Mouse (Mus musculus) hindlimb bud, embryonic 11.5 days (tissue): ENCODE data around the gene 2310039H08Rik.

Experiments
- DNase-seq: peaks from one replicate; pipeline ENCODE4 v3.0.0-alpha.2; 2012; ENCODE audit warnings: low read depth, low spot score; ENCODE audit errors: extremely low spot score

2310039H08Rik gene

DNA sequence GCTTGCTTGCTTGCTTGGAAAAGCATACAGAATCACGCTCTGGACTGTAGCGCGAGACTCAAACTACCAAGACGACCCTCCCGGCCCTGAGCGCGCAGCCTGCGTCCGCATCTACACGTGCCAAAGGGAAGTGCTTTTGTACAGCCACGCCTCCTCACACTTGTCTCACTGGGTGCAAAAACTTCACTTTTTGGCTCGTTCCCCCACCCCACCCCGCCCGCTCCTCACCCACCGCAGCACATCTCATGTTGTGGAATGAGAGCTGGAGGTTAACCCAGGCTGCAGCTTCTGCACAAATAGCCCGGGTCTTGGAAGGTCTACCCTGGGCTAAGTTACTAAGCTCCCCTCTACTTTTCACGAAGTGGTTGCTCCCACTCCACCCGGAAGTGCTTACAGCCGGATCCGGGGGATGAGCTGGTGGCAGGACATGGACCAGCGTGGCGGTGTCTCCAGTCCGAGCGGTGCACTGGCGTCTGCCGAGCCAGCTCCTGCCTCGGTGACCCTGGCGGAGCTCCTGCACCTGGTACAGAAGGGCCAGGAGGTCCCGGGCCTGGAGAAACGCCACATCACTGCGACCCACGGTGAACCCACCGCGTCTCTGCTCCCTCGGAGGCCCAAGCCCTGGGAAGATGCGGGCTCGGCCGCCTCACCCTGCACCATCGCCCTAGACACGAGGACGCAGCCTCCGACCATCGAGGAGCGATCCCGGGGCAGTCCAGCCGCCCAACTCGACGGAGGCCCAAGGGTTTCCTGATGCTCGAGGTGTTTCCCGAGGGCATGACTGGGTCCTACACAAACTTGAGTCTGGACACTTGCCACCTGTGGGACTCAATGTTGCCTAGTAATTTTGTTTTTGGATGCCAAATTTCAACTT is at the start of gene 2310039H08Rik:
TSS of gene 2310039H08Rik (plus strand) at position 232 of the 874 bp plus-strand sequence.
- peak; percentile 63 for DNase-seq

DNA sequence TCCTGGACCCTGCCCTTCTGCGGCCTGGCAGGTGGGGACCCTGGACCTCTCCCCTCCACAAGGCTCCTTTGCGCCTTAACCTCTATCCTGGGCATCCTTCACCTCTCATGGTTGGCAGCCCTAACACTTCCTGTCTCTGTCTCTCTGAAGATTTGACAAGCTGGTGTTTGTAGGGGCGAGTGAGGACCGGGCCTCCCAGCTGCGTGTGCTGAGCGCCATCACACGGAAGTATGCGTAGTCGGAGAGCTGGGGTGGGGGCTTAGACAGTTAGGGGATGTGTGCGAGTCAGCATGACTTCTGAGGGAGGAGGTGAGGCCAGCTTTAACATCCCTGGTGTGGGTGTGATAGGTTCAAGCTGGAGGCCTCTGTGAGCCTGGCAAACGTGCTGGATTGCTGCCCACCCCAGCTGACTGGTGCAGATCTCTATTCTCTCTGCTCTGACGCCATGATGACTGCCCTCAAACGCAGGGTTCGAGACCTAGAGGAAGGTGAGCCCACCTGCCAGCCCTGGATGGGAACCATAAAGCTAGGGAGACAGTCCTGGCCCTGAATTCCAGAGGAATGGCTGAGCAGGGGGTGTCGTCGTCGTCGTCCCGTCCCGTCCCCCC is 47.9 kb upstream of the 2310039H08Rik start:
- DNase-seq: no peak

DNA sequence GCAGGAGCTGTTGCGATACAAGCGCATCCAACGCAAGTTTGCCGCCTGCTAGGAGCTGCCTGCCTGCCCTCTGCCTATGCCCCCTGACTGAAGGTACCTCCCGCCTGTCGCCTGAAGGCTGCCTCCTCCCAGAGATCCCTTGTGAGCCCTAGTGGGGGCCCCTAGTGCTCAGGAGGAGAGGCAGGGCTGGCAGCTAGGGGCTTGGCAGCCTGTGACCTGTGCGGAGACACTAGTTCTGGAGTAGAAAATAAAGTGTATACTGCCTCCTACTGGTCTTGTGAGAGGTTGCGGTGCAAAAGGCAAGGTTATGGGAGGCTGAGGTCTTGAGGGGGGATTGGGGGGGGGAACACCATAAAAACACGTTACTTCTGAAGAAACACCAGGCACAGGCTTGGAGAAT is 47.2 kb upstream of the 2310039H08Rik start:
- peak; percentile 26 for DNase-seq

DNA sequence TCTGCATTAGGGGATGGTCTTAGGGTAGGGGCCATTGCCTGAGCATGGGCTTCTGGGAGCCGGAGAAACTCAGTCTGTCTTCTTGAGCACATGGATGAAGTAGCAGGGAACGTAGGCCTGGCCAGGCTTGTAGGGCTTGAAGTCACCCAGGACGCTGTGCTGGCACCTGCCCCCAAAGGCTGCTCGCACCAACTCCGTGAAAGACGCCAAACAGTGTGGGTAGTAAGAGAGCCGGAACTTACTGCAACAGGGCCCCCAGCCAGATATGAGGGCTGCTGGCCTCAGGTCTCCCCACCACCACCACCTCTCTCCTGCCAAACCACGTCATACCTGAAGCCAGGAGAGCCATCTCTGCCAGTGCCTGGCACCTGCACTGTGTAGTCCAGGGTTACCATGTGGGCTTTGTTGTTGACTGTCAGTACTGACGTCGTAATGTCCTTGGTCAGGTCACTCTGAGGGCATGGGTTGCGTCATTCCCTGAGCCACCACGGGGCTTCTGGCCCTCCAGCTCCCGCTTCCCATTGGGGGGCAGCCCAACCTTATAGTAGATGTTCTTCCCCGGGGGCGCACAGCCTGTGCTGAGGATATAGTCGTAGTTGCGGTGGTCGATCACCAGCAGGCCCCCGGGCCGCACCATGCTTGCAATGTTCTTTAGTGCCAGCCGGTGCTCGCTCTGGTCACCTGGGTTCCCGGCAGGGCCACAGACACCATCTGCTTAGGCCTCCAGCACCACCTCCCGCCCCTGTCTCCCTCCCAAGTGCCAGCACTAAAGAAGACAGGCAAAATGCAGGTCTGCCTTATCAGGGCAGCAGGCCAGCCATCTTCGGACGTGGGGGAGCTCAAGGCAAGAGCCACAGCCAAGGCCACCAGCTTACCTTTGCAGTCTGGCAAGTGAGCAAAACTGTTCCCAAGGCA is 46.4 kb upstream of the 2310039H08Rik start:
- DNase-seq: no peak

DNA sequence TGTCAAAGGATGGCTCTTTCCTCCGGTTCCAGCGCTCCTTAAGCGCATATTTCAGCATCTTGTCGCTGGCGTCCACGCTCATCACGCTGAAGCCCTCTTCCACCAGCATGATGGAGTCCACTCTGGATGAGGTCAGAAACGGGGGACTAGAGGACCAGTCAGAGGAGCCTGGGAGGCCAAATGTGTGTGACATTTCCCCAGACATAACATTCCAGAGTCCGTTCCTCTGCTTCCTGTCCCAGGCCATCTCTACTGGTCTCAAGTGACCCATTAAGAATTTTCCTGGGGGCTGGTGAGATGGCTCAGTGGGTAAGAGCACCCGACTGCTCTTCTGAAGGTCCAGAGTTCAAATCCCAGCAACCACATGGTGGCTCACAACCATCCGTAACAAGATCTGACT is 45.2 kb upstream of the 2310039H08Rik start:
- DNase-seq: no peak

DNA sequence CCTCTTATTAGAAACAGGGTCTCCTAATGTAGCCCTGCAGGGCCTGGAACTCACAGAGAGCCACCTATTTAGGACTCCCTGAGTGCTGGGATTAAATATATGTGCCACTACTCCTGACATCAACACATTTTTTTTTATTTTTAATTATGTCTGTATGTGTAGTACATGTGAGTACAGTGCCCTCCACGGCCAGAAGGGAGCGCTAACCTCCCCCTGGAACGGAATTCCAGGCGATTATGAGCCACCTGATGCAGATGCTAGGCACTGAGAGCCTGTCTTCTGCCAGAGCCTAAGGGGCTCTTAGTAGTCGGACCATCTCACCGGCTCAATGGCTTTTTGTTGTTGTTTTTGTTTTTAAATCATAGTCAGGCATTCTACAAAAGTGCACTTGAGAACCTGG is 44.4 kb upstream of the 2310039H08Rik start:
- DNase-seq: no peak

DNA sequence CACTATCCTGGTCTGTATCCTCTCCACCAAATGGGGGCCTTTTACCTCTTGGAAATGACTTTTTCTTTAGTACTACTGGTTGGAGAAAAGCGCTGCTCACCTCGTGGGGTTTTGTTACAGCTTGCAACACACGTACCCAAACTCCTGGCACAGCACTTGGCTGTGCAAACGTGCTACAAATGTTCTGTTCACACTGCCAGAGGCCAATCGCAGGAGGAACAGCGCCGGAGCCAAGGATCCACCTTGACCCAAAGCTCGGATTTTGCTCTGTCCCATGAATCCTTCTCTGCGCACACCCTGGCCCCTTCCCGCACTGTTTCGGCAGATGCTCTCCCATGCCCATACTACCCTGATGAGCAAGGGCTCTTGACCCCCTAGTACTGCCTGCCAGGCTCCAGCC is 43.9 kb upstream of the 2310039H08Rik start:
- DNase-seq: no peak

DNA sequence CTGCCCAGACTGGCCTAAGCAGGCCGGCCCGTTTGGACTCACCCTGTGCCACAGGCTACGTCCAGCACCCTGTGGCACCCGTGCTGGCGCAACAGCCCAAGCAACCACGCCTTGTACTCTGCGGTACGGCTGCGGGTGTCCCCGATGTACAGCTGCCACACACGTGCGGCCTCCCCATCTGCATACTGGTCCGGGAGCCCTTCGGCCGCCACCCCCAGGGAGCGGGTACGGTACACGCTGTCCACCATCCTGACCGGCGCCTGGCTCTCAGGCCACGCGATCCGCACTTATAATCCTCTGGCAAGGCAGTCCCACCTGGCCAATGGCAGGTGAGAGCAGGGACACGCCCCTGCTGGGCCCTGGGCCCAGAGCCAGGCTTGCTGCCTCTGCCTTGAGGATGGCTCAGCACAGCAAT is 43.5 kb upstream of the 2310039H08Rik start, which contains the start of gene Gnmt:
TSS of gene Gnmt (minus strand) at position 265 of the 415 bp plus-strand sequence.
- DNase-seq: no peak

DNA sequence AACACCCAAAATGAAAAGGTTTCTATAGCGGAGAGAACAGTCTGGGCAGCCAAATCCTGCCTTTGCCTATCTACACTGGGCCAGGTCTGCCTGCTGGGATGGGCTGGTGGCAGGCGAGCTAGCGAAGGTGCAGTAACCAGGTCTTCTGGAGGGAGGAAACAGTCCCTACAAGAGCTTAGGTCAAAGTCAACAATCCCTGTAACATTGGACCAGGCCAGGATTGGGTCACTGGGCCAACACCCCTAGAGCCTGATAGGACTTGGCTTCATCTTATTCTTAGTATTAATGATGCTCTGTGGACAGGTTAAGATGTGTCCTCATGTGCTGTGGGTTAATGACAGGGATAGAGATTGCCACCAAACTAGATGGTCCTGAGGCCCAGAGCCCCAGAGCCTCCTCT is 38.4 kb upstream of the 2310039H08Rik start:
- no peak for DNase-seq

DNA sequence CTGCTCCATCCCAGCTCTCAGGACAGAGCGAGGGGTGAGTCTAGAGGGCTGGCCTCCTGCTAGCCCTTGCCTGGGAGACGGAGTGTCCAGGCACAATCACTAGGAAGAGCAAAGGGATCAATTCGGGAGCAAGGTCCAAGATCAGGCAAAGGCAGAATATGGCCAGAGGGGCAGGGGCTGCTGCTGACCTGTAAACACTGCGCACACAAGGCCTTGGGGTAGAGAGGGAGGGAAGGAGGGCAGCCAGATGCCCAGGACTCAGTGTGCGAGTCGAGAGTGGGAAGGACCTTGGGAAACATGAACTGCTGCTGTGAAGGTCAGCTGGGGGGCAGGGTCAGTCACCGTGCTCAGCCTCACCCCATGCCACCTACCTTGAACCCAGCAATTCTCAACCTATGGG is 37.1 kb upstream of the 2310039H08Rik start:
- no peak for DNase-seq

DNA sequence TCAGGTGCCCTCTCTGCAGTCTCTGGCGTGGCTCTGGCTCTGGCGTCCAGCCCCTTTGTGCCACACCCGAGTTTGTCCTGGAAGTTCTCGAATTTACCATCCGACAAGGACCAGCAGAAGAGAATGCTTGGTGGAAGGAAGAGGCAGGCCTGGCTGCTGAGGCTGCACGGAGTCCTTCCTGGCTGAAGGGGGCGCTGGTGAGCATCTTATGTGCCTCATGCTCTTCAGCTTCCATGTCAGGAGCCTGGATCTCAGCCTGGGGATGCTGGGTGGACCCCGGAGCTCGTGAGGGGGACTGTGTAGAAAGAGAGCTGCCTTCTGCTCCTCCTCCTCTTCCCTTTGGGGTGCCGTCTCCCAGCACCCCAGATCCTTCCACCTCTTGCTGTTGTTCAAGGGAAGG is 36.3 kb upstream of the 2310039H08Rik start:
- no peak for DNase-seq

DNA sequence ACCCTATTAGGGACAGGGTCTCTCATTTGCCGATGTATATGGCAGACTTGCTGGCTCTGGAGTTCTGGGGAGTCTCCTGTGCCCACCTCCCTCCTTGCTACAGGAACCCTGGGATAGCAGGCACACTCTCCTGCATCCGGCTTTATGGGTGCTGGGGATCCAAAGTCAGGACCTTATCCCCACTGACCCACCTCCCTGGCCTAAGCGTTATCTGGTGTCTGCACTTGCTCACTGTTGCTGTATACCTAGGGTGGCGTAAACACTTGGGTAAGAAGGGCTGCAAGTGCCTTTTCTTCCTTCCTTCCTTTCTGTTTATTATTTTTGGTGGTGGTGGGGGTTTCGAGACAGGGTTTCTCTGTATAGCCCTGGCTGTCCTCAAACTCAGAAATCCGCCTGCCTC is 31.1 kb upstream of the 2310039H08Rik start:
- no peak for DNase-seq

DNA sequence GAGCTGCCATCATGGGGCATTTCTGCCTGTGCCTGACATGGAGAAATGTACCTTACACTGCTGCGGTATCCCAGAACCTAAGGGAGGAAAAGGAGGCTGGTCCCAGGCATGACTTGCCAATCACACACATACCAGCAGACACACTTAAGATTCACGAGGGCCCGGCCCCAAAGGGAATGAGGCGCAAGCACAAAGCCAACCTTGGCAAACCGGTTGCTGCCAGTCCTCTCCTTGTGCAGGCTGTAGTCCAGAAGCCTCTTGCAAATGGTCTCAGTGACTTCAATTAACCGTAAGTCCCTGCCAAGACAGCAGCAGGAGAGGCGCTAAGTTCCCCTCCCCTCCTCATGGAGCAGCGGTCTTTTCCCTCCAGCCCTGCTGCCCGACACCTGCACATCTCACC is 29.4 kb upstream of the 2310039H08Rik start:
- no peak for DNase-seq

DNA sequence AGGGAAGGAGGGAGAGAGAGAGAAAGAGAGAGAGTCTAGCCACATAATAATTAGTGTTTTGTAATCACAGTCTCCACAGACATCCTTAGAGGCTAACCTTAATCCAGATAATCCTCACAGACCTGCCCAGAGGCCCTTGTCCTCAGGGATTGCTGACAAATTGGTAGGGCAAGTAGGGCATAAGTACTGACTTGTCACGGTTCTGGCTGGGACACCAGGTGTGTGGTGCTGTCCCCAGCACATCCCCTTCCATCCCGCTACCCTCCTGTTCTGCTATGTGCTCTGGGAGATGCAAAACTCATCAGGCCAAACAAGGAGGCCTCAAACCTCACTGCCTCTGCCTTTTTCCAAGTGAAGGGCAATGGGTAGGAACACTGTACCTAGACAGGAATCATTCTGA is 26.9 kb upstream of the 2310039H08Rik start:
- DNase-seq: no peak

DNA sequence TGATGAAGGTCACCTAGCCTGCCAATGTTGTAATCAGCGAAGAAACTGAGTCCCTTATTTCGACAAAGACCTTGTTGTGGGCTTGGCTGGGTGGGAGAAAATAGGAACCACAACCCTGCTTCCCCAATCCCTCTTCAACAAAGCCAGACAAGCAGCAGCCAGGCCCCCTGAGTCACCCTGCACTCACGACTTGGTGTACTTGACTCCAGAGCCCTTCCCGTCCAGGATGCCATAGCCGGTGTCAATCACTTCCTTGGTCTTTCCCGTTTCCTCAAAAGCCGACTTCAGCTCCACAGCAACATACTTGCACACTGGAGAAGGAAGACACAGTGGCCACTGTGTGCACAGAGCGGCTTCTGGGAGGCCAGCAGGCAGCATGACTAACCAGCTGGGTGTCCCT is 25.2 kb upstream of the 2310039H08Rik start:
- DNase-seq: no peak

DNA sequence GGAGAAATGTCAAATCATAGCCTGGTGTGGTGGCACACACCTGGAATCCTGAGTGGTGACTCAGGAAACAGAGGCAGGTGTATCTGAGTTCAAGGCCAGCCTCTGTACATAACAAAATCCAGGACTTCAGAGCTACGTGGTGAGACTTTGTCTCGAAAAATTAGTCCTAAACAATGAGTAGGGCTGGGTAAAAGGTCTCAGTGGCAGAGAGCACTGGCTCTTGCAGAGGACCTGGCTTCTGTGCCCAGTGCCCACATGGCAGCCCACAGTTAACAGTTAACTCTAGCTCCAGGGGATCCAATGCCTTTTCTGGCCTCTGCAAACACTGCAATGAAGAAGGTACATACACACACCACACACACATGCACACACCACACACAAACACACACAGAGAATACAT is 24.6 kb upstream of the 2310039H08Rik start:
- DNase-seq: no peak

DNA sequence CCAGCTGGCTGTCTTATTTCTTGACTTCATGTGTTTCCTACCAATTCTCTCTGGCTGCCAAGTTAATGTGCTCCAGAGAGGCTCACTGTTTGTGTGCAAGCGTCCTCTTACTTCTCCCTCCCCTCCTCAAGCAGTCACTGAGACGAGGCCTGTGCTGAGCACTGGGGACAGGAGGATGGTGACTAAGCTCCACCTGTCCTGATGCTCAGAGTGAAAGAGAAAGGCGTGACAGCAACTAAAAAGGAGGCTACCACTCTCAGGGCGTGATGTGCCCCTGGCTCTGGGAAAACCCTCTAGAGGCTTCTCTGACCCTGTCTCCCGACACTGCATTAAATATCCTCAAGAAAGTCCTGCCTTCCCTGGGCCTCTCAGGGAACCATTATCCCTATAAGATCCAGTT is 23.2 kb upstream of the 2310039H08Rik start:
- no peak for DNase-seq

DNA sequence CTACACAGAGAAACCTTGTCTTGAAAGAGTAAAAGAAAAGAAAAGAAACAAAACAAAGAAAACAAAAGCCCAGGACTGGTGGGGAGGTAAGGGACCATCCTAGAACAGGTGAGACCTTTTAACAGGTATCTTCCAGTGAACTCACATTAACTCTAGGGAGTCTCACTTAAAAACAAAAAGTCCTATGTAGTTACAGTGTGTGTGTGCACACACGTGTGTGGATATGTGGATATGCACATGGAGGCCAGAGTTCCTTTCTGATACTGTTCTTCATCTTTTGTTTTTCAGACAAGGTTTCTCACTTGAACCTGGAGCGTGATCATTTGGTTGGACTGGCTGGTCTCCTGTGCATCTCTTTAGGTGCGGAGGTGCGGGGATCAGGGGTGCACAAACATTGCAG is 21.9 kb upstream of the 2310039H08Rik start:
- no peak for DNase-seq

DNA sequence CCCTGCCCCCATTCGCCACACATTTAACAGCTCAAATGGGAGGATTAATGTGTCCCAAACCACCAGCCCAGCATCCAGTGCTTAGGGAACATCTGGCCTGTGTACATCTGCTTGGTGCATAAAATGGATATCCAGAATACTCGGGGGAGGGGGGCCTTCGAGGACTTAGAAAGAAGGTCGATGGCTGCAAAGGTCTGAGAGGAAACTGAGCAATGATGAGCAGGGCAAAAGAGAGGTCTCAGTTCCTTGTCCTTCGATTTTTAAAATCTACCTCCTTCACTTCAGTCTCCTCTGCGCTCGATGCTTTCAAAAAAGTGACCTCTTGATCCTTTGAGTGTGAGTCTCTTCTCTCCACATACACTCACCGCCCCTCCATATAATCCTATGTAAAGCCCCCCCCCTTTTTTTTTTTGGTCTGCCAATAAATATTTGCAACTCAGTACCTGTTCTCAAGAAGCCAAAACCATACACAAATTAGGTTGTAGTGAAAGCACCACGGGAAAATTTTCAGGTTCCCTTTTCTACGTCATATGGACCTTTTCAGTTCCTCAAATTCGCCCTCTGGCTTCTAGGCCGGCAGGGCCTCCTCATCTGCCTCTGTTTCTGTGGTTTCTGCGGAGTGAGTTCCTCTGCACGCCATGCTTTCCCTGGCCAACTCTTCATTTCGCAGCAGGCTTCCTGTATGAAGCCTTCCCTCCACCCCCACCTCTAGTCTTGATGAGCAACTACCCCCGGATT is 21.2 kb upstream of the 2310039H08Rik start:
- no peak for DNase-seq

DNA sequence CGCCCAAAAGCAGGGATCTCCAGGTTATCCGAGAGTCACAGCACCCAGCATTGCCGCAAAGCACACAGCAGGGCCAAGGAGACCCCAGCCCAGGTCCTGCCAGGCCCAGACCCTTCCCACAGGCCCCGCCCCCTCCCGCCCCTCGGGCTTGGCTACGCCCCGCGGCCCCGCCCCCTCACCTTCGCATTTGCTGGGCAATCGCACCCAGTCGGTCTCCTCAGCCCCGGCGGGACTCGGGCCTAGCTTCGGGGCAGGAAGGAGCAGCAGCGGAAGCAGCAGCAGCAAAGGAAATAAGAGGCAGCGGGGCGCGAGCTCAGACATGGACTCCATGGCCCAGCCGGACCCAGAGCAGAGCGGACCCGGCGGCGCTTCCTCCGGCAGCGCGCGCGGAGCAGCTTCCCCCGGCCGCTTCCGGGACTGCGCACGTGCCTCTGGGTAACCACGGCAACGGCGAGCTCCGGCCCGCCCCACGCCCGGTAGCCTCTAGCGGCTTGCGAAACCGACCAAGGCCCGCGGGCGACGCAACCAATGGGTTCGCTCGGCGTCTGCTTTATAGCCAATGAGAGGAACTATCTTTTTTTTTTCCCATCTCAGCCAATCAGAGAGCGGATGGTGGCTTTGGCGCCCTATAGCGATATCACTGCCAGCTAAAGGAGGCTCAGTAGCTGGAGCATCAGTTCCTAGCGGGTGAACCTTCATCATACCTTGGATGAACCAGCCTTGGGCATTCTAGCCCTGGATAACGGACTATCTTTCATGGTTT is 20.5 kb upstream of the 2310039H08Rik start, which contains the start of gene Cnpy3:
TSS of gene Cnpy3 (minus strand) at position 421 of the 763 bp plus-strand sequence.
- peak; percentile 91 for DNase-seq
